10 mouse cellular contexts compared by ENCODE assay signal in the genomic region with DNA sequence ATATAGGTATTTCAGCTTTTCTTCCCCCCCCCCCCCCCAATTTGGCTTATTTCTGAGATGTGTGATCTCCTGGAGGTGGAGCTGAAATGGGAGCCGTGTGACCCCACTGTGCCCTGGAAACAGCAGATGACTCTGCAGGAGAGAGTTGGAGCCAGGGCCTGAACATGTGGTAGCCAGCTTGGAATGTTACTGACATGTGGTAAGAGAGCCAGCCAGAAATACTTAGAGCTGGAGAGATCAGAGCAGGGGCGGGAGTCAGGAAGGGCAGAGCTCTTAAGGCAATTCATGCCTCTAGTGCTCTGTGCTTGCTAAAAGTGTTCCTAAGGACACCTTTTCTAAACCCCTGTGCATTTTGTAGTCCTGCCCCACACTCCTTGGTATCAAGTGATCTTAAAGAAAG. TPM values are rescaled to one million over a fixed set of nuclear protein-coding genes. Genes with fewer than 3 reads are reported as not detected.
DNase-seq lines count a peak whose midpoint lies in the region; ATAC-seq lines count a peak whose summit lies in the region.
"Had no signal": no experiment of that assay in that cellular context is flagged by ENCODE, and none has a peak within 500 bp of the region (broad histone marks: within the 10 kb centered on the region; RNA-seq: fewer than 3 reads in every experiment).

No protein-coding gene starts in this region.

- no peak overlapping the region for H3K9ac ChIP-seq in hindbrain, embryonic 12.5 days
- no peak overlapping the region for H3K9ac ChIP-seq in hindbrain, embryonic 14.5 days
- H3K9ac ChIP-seq in heart, embryonic 12.5 days, result 0 out of 2 replicates have a peak overlapping the region, but pooled peaks have one; percentile 18
- no peak overlapping the region for H3K9ac ChIP-seq in lung, embryonic 16.5 days (ENCODE audit: low read length)
- no peak overlapping the region for H3K9ac ChIP-seq in forebrain, embryonic 13.5 days
- H3K9ac ChIP-seq: neural tube, embryonic 12.5 days had no signal

- WGBS in hindbrain, embryonic 12.5 days, result 77% methylated on average over 2 of the region's 2 CpGs
- 81% methylated on average over 2 of the region's 2 CpGs for WGBS in hindbrain, embryonic 14.5 days
- WGBS in embryonic facial prominence, embryonic 10.5 days, result 32% methylated on average over 2 of the region's 2 CpGs
- WGBS in heart, embryonic 12.5 days, result 40% methylated on average over 2 of the region's 2 CpGs
- WGBS in lung, embryonic 16.5 days, result 22% methylated on average over 2 of the region's 2 CpGs
- 86% methylated on average over 2 of the region's 2 CpGs for WGBS in forebrain, embryonic 13.5 days

- DNase-seq in hindbrain, embryonic 14.5 days (ENCODE audit: low spot score), result no peak
- peak; percentile 76 for DNase-seq in embryonic facial prominence, embryonic 10.5 days (ENCODE audit: low spot score)
- no peak for DNase-seq in layer of hippocampus, adult 18-20 months (ENCODE audit: low spot score in 2 of 2)
- no peak for DNase-seq in thymus, postnatal 14 days

- H3K9me3 ChIP-seq in hindbrain, embryonic 12.5 days (replicated peaks), result no peaks in the 10 kb centered on the region
- H3K9me3 ChIP-seq in hindbrain, embryonic 14.5 days (ENCODE audit: control insufficient read depth, low read length), result no peaks in the 10 kb centered on the region
- no peaks in the 10 kb centered on the region for H3K9me3 ChIP-seq in embryonic facial prominence, embryonic 10.5 days
- H3K9me3 ChIP-seq in heart, embryonic 12.5 days (replicated peaks), result no peaks in the 10 kb centered on the region
- no peaks in the 10 kb centered on the region for H3K9me3 ChIP-seq in lung, embryonic 16.5 days (ENCODE audit: control insufficient read depth, low read length)
- H3K9me3 ChIP-seq in forebrain, embryonic 13.5 days (replicated peaks), result no peaks in the 10 kb centered on the region
- H3K9me3 ChIP-seq: neural tube, embryonic 12.5 days had no signal

- H3K4me2 ChIP-seq in hindbrain, embryonic 12.5 days (replicated peaks), result no peak overlapping the region
- no peak overlapping the region for H3K4me2 ChIP-seq in hindbrain, embryonic 14.5 days (replicated peaks)
- H3K4me2 ChIP-seq in heart, embryonic 12.5 days, result no peak overlapping the region
- no peak overlapping the region for H3K4me2 ChIP-seq in lung, embryonic 16.5 days (ENCODE audit: low read depth, low read length)
- no peak overlapping the region for H3K4me2 ChIP-seq in forebrain, embryonic 13.5 days
- H3K4me2 ChIP-seq: neural tube, embryonic 12.5 days had no signal

- no peak for ATAC-seq in hindbrain, embryonic 12.5 days (ENCODE audit: low FRiP score)
- ATAC-seq in hindbrain, embryonic 14.5 days (ENCODE audit: low FRiP score), result no peak
- ATAC-seq in heart, embryonic 12.5 days (ENCODE audit: insufficient number of reproducible peaks, low FRiP score), result peak; percentile 66; the same call in 1 of the 2 replicates
- peak; percentile 87 for ATAC-seq in lung, embryonic 16.5 days (ENCODE audit: low read depth)
- ATAC-seq in forebrain, embryonic 13.5 days, result no peak

- H3K4me3 ChIP-seq in hindbrain, embryonic 12.5 days, result no peak overlapping the region
- no peak overlapping the region for H3K4me3 ChIP-seq in hindbrain, embryonic 14.5 days (replicated peaks; ENCODE audit: low read length)
- no peak overlapping the region for H3K4me3 ChIP-seq in embryonic facial prominence, embryonic 10.5 days
- H3K4me3 ChIP-seq in heart, embryonic 12.5 days, result no peak overlapping the region
- no peak overlapping the region for H3K4me3 ChIP-seq in lung, embryonic 16.5 days (ENCODE audit: low read length)
- H3K4me3 ChIP-seq in forebrain, embryonic 13.5 days, result no peak overlapping the region
- H3K4me3 ChIP-seq: neural tube, embryonic 12.5 days had no signal

- 0 out of 2 replicates have a peak overlapping the region, but pooled peaks have one; percentile 55 for H3K27ac ChIP-seq in hindbrain, embryonic 12.5 days
- no peak overlapping the region for H3K27ac ChIP-seq in hindbrain, embryonic 14.5 days
- peak overlapping the region; percentile 76 for H3K27ac ChIP-seq in embryonic facial prominence, embryonic 10.5 days (replicated peaks)
- peak overlapping the region; percentile 73 for H3K27ac ChIP-seq in heart, embryonic 12.5 days (ENCODE audit: poor library complexity, severe bottlenecking)
- H3K27ac ChIP-seq in lung, embryonic 16.5 days (ENCODE audit: low read length), result peak overlapping the region; percentile 94
- H3K27ac ChIP-seq in forebrain, embryonic 13.5 days, result no peak overlapping the region
- H3K27ac ChIP-seq: neural tube, embryonic 12.5 days had no signal

- H3K4me1 ChIP-seq in hindbrain, embryonic 12.5 days, result peaks cover 6% of the 10 kb centered on the region; the same call in 1 of the 2 replicates
- no peaks in the 10 kb centered on the region for H3K4me1 ChIP-seq in hindbrain, embryonic 14.5 days (replicated peaks; ENCODE audit: control insufficient read depth, insufficient read depth, low read length)
- peaks cover 67% of the 10 kb centered on the region for H3K4me1 ChIP-seq in embryonic facial prominence, embryonic 10.5 days
- H3K4me1 ChIP-seq in heart, embryonic 12.5 days (replicated peaks), result peaks cover 42% of the 10 kb centered on the region
- H3K4me1 ChIP-seq in lung, embryonic 16.5 days (replicated peaks; ENCODE audit: control insufficient read depth, insufficient read depth, low read length), result peaks cover 18% of the 10 kb centered on the region
- no peaks in the 10 kb centered on the region for H3K4me1 ChIP-seq in forebrain, embryonic 13.5 days
- H3K4me1 ChIP-seq: neural tube, embryonic 12.5 days had no signal

- H3K36me3 ChIP-seq in hindbrain, embryonic 12.5 days, result peaks cover 66% of the 10 kb centered on the region
- H3K36me3 ChIP-seq in hindbrain, embryonic 14.5 days (replicated peaks; ENCODE audit: control insufficient read depth, insufficient read depth), result peaks cover 67% of the 10 kb centered on the region
- peaks cover 88% of the 10 kb centered on the region for H3K36me3 ChIP-seq in embryonic facial prominence, embryonic 10.5 days (replicated peaks)
- H3K36me3 ChIP-seq in heart, embryonic 12.5 days, result peaks cover 57% of the 10 kb centered on the region
- H3K36me3 ChIP-seq in lung, embryonic 16.5 days (ENCODE audit: control insufficient read depth, insufficient read depth, low read length), result peaks cover 19% of the 10 kb centered on the region
- H3K36me3 ChIP-seq in forebrain, embryonic 13.5 days (ENCODE audit: poor library complexity, severe bottlenecking), result peaks cover 90% of the 10 kb centered on the region

- no peaks in the 10 kb centered on the region for H3K27me3 ChIP-seq in hindbrain, embryonic 12.5 days
- no peaks in the 10 kb centered on the region for H3K27me3 ChIP-seq in hindbrain, embryonic 14.5 days (ENCODE audit: control insufficient read depth, insufficient read depth, low read length)
- H3K27me3 ChIP-seq in embryonic facial prominence, embryonic 10.5 days (replicated peaks; ENCODE audit: low read depth, poor library complexity, severe bottlenecking), result no peaks in the 10 kb centered on the region
- H3K27me3 ChIP-seq in heart, embryonic 12.5 days (replicated peaks), result no peaks in the 10 kb centered on the region
- no peaks in the 10 kb centered on the region for H3K27me3 ChIP-seq in lung, embryonic 16.5 days (ENCODE audit: control insufficient read depth, insufficient read depth, low read depth, low read length)
- H3K27me3 ChIP-seq in forebrain, embryonic 13.5 days, result no peaks in the 10 kb centered on the region
- H3K27me3 ChIP-seq: CH12.LX; neural tube, embryonic 12.5 days had no signal

RNA-seq across cellular contexts. Expression of gene Mrc2, which starts 10.0 kb away (rescaled TPM):
- 20.9 and 21.5 TPM in 2 replicates for polyA plus RNA-seq in hindbrain, embryonic 12.5 days (2016; fragmentation: Nextera tagmentation; extraction: Ambion mirVana)
- 3.4 and 3.7 TPM in 2 replicates for polyA plus RNA-seq in hindbrain, embryonic 14.5 days (2014; fragmentation: Nextera tagmentation; extraction: Ambion mirVana)
- 26.9 and 27.6 TPM in 2 replicates for polyA plus RNA-seq in embryonic facial prominence, embryonic 10.5 days (2016; fragmentation: Nextera tagmentation; extraction: Ambion mirVana)
- 16.0 and 16.3 TPM in 2 replicates for polyA plus RNA-seq in heart, embryonic 12.5 days (2016; fragmentation: Nextera tagmentation; extraction: Ambion mirVana)
- polyA plus RNA-seq in lung, embryonic 16.5 days (2015; fragmentation: Nextera tagmentation; extraction: Ambion mirVana), result 31.0 and 31.9 TPM in 2 replicates
- 1 to 10 TPM; 4.0 to 5.1 TPM for total RNA-seq in layer of hippocampus, adult 18-20 months (2021)
- 4.5 and 6.3 TPM in 2 replicates for polyA plus RNA-seq in forebrain, embryonic 13.5 days (2015; fragmentation: Nextera tagmentation; extraction: Ambion mirVana)

Comparison
In these comparisons a context has a peak if more than half of its experiments do, and no peak if none do; other contexts are left out.
1. H3K27ac ChIP-seq: peak in hindbrain, embryonic 12.5 days (single experiment), embryonic facial prominence, embryonic 10.5 days (single experiment), heart, embryonic 12.5 days (single experiment) and lung, embryonic 16.5 days (single experiment); none in hindbrain, embryonic 14.5 days (single experiment) and forebrain, embryonic 13.5 days (single experiment).
2. ATAC-seq: peak in heart, embryonic 12.5 days (single experiment) and lung, embryonic 16.5 days (single experiment); none in hindbrain, embryonic 12.5 days (single experiment), hindbrain, embryonic 14.5 days (single experiment) and forebrain, embryonic 13.5 days (single experiment).